Mouse (Mus musculus) spleen, adult 18-20 months (tissue): ENCODE measurements around the gene Rad9b.
A peak's percentile ranks its signal among the peaks of the same experiment; 100 is the strongest.

Experiments used
- DNase-seq, 2 experiments: peaks; one replicate each; pipeline ENCODE4 v3.0.0; 2022; ENCODE audit warnings: mixed read lengths in 2 of 2

Gene Rad9b

GRCm38 (mm10) chr5:122310699-122311098 lies 43.3 kb downstream of the Rad9b start:
- DNase-seq, result no peak

GRCm38 (mm10) chr5:122306536-122306935 lies 47.5 kb downstream of the Rad9b start:
- no peak for DNase-seq

DNA sequence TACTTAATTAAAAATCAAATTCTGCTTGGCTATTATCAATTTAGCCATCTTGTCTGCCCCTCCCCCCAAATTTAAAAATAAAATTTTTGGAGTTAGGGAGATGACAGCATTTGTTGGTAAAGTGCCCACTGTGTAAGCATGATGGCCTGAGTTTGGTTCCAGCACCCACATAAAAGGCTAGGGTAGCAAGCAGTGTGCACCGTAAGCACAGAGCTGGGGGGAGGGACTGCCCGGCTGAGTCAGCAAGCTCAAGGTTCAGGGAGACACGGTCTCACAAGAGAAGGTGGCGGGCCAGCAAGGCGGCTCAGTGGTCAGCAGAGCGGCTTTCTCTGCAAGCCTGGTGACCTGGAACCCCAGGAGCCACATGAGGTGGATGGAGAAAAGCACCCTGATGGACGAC lies 48.6 kb downstream of the Rad9b start:
- DNase-seq, result no peak

DNA sequence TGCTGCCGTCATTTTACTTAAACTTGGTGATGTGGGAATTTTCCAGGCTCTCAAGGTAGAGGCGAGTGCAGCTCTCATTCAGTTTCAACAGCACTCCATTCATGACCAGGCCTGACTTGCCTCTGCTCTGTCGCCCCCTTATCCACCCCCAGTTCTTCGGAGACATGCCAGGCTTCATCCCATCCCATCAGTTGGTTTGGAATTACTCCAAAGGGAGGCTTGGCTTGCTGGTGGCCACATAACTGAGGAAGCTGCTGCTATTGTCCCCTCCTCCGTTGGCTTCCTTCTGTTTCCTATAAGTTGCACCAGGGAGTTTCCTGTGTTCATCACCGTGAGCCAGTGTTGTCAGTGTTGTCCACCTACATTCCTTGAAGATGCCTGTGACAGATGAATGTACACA lies 49.5 kb downstream of the Rad9b start:
- no peak for DNase-seq

DNA sequence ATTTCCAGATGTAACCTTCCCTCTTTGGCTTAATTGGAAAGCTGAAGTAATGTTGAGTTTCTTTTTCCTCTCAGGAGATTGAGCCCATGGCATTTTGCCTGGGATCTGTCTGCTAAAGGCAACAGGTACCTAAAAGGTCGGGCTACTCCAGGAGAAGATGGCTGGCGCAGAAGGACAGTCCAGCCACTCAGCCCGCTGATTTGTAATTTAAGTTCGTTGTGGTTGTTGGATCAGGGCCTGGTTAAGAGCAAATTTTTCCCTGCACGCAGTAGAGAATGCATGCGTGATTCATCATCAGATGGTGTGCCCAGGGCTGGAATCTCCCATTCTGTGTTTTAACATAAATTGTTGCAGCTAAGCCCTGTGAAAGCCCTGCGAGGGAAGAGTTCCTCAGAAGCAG lies 50.1 kb downstream of the Rad9b start:
- DNase-seq, result no peak

GRCm38 (mm10) chr5:122302810-122303745 lies 51.0 kb downstream of the Rad9b start:
- DNase-seq, result no peak

DNA sequence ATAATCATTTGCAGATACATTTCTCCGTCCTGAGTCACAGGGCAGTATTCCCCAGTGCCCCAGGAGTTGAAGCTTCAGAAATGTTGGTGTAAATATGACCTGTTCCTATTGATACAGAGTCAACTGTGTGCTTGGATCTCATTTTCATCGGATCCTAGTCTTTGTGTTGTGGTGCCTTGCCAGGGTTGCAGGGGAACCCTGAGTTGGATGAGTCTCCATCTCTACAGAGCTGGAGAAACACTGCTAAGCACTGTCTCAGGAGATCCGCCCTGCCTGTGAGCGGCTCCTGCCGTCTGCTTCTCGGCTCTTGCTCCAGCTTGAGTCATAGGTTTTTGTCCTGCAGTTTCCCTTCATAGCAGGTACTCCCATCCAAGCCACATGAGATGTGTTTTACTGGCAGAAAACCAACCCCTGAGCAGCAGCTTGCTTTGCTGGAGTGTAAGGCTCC lies 53.9 kb downstream of the Rad9b start:
- no peak for DNase-seq

GRCm38 (mm10) chr5:122295113-122295935 lies 58.7 kb downstream of the Rad9b start:
- no peak for DNase-seq

DNA sequence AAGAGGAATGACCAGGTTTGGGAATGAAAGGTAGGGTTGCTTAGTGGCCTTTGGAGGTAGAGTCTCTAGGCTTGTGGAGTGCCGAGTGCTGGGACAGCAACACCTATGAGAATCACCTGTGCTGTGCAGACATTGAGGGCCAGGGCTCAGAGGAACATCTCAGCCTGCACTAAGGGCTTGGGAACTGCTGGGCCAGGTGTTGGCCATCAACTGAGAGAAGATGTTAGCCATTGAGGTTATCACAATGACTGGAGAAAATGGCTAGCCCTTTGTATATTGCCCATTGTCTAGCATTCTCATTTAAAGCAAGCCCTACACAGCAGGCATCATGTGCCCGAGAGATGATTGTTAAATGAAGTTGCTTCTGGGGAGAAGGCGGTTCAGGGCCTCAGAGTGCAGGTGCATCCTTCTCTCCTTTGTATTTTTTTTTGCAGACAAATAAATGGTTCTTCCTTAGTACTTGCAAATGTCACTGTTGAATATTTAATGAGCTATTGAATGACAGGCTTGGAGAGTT lies 59.8 kb downstream of the Rad9b start:
- DNase-seq, result no peak

GRCm38 (mm10) chr5:122293131-122293530 lies 60.9 kb downstream of the Rad9b start:
- no peak for DNase-seq

- no peak for DNase-seq
Observed at GRCm38 (mm10) chr5:122291553-122292339, 62.3 kb downstream of the Rad9b start.

- no peak for DNase-seq
Observed at GRCm38 (mm10) chr5:122291149-122291548, 62.9 kb downstream of the Rad9b start.

DNA sequence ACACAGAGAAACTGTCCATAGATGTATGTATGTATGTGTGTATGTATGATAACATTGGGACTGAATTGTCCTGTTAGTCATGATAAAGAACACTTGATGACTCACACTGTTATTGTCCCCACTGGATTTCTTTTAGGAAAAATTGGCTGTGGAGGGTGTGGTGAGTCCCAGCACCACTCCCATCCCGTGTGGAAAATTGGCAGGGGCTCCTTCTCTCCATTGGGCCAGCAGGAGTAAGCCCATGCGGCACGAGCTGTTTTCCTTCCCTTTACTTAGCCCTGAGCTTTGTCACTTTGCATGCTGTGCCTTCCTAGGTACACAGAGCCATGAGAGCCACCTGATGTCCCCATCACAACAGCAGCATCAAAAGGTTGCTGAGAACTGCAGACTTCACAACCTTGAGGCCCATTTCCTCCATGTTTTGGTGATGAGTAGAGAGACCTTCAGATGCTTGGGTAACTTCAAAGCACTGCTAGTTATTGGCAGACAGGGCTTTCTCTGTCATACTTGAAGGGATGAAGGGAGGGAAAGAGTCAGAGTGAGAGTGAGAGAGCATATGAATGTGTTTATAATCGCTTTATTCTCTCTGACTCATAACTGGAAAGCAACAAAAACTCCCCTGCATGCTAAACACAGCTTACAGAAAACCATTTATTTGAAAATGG lies 65.8 kb downstream of the Rad9b start:
- DNase-seq, result no peak

DNA sequence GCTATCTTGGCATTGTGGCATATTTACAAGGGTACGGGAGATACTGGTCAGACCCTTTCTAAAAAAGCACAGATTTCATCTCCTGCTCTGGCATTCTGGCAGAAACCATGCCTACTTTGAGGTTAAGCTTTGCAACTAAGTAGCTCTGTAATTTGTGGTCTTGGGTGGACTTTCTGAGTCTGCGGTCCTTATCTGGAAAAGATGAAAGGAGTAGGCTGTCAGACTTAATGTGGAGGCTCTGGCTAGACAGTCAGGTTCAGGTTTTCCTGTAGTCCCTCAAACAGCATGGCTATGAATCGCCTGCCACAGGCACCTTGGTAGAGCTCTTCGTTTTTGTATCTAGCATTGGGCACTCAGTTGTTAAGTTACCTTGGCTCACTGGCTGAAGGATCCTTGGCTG lies 67.0 kb downstream of the Rad9b start:
- DNase-seq, result no peak

GRCm38 (mm10) chr5:122286191-122286590 lies 67.8 kb downstream of the Rad9b start:
- DNase-seq, result no peak

DNA sequence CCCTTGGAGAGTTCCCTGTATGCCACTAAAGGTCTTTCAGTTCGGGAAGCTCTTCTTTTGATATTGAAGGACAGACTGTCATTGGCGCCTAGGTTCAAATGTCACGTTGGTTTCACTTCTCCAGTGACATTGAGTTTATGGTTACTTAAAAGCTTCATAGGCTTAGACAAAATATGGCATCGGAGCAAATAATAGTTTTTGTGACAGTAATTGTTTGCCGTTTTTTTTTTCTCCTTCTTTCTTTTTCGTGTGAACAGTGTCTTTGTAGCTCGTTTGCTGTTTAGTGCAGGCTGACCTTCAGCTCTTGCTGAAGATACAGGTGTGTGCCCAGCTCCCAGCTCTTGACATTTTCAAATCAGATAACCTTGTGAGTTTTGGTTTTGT lies 68.3 kb downstream of the Rad9b start:
- no peak for DNase-seq

GRCm38 (mm10) chr5:122285029-122285766 lies 68.8 kb downstream of the Rad9b start:
- DNase-seq, result peak; percentile 30 to 48

DNA sequence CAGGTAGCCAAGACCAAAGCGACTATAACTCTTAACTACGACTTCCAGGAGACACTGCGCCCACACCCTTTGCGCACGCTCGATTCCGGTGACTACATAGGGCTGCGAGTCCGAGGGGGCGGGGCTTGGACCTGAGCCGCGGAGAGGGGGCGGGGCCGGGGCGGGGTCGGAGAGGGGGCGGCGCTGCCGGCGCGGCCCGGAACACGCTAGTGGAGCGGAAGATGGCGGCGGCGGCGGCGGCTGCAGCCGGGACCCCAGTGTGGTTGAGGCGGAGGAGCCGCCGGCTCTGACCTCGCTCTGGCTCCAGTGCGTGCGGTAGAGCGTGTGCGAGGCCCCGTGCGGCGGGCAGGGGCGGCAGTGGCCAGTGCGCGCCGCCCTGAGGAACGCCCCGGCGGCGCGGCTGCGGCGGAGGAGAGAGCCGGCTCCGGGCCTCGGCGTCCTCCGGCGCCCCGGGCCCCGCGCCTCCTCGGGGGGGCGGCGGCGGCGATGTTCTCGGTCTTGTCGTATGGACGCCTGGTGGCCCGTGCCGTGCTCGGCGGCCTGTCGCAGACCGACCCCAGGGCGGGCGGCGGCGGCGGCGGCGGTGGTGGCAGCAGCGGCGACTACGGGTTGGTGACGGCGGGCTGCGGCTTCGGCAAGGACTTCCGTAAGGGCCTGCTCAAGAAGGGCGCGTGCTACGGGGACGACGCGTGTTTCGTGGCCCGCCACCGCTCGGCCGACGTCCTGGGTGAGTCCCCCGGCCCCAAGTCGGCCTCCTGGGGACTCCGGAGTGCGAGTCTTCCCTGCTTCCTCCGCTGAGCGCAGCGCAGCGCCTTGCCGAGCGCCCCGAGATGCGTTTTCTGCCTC lies 69.6 kb downstream of the Rad9b start, which contains the start of gene Pptc7:
Gene Pptc7, plus strand, starts transcription at position 183 of the 846 bp plus-strand sequence.
- peak; percentile 83 to 89 for DNase-seq

DNA sequence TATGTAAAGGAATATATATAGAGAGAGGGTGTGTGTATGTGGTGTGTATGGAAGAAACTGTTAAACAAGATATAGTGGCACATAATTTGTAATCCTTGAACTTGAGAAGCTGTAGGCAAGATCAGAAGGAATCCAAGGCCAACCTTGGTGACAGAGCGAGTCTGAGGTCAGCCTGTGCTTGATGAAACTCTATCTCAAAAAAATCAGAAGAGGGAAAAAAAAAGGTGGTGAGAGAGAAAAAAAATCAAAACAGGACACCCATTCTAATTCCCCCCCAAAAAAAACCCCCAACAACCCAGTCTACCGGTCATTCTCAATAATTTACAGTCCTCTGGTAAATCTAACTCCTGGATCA lies 70.2 kb downstream of the Rad9b start:
- no peak for DNase-seq

DNA sequence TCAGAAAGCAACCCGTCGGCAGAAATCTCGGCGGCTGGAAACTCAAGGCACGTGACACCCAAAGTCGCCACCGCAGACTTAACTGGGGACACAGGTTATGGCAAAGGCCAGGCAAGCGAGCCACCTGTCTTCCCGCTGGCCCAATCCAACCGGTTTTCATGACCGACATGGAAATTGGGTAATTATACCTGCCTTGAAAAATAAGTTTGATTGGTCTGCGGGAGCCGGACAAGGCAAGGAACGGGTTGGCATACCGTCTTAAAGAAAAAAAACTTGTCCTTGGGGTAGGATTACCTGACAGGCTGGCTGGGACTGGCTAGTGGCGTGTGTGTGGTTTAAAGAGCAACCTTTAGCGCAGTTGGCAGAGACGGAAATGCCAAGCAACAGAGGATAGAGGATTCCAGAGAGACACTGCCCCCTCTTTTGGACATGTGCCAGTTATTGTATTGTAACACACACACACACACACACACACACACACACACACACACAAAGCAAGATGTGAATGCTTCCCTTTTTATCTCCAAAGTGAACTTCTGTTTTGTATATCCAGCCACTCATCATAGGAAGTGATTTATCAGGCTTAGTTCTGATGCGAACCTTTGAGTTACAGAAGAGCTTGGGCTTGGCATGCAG lies 73.1 kb downstream of the Rad9b start:
- DNase-seq, result no peak
